Mouse (Mus musculus) kidney, embryonic 15.5 days (tissue): ENCODE results near the gene Calm3. TPM values are rescaled to one million over a fixed set of nuclear protein-coding genes. Genes with fewer than 3 reads are reported as not detected.

Source experiments
- ATAC-seq: fragments of 200-750 bp; cut with Nextera tagmentation; replicated peaks from 2 replicates; pipeline ENCODE4 v1.8.0; 2017; ENCODE audit warnings: moderate TSS enrichment; ENCODE audit not compliant: low FRiP score
- H3K27ac ChIP-seq: fragments of 300-500 bp; sonication (generic); 2 replicates; pipeline ENCODE4 v1.5.1; 2015; ENCODE audit warnings: mild to moderate bottlenecking, inconsistent platforms
- H3K27me3 ChIP-seq: fragments of 300-500 bp; sonication (generic); 2 replicates; pipeline ENCODE4 v1.6.1; 2015; ENCODE audit warnings: inconsistent platforms
- H3K36me3 ChIP-seq: fragments of 300-500 bp; sonication (generic); 2 replicates; pipeline ENCODE4 v1.6.1; 2015; ENCODE audit warnings: inconsistent platforms
- H3K4me1 ChIP-seq: fragments of 300-500 bp; sonication (generic); 2 replicates; pipeline ENCODE4 v1.6.1; 2015; ENCODE audit warnings: inconsistent platforms
- H3K4me2 ChIP-seq: fragments of 300-500 bp; sonication (generic); 2 replicates; pipeline ENCODE4 v1.6.1; 2015; ENCODE audit warnings: moderate library complexity, mild to moderate bottlenecking, inconsistent platforms
- H3K4me3 ChIP-seq: fragments of 300-500 bp; sonication (generic); replicated peaks from 2 replicates; pipeline ENCODE4 v1.5.1; 2015; ENCODE audit warnings: mild to moderate bottlenecking, inconsistent platforms
- H3K9ac ChIP-seq: fragments of 300-500 bp; sonication (generic); 2 replicates; pipeline ENCODE4 v1.6.1; 2015; ENCODE audit warnings: mild to moderate bottlenecking, inconsistent platforms
- H3K9me3 ChIP-seq: fragments of 300-500 bp; sonication (generic); replicated peaks from 2 replicates; pipeline ENCODE4 v1.6.1; 2016; ENCODE audit warnings: inconsistent platforms
- WGBS: fragments of 180-500 bp; shearing (Covaris S2); methylation state at CpG from one replicate; pipeline ENCODE4 v1.1.7; 2015; ENCODE audit warnings: mixed read lengths; 5-methylcytosine and 5-hydroxymethylcytosine counted together
- polyA plus RNA-seq: library from polyadenylated mRNA; unstranded; fragments of >200 nt; fragmentation: Nextera tagmentation; extraction: Ambion mirVana; gene quantifications from 2 replicates; pipeline ENCODE4 v1.2.1, GENCODE M21; 2015

Gene Calm3
- polyA plus RNA-seq, 1 experiment from 2014 or later: 124 TPM

GRCm38 (mm10) chr7:16918670-16919069 lies 5.2 kb downstream of the Calm3 start:
- H3K36me3 ChIP-seq: peaks cover 67% of the 10 kb centered on the region

GRCm38 (mm10) chr7:16918014-16918413 lies 5.9 kb downstream of the Calm3 start:
- Histone ChIP-seq H3K27ac (no peak overlapping the region), H3K27me3 (no peaks in the 10 kb centered on the region), H3K4me1 (peaks cover 59% of the 10 kb centered on the region), H3K4me2 (no peak overlapping the region), H3K9ac (no peak overlapping the region), H3K36me3 (peaks cover 67% of the 10 kb centered on the region), H3K9me3 (no peaks in the 10 kb centered on the region), H3K4me3 (no peak overlapping the region)
- no peak for ATAC-seq
- WGBS: 79% methylated on average over 9 of the region's 9 CpGs

More at GRCm38 (mm10) chr7:16918670-16919069, 5.2 kb downstream of the Calm3 start:
- WGBS: 78% methylated on average over 3 of the region's 3 CpGs
- no peak overlapping the region for H3K27ac ChIP-seq
- no peak overlapping the region for H3K4me3 ChIP-seq
- no peaks in the 10 kb centered on the region for H3K9me3 ChIP-seq
- ATAC-seq: no peak
- H3K27me3 ChIP-seq: no peaks in the 10 kb centered on the region
- H3K9ac ChIP-seq: no peak overlapping the region
- H3K4me1 ChIP-seq: peaks cover 57% of the 10 kb centered on the region
- H3K4me2 ChIP-seq: no peak overlapping the region

- no peak for ATAC-seq
- H3K27me3 ChIP-seq: no peaks in the 10 kb centered on the region
- no peaks in the 10 kb centered on the region for H3K9me3 ChIP-seq
- H3K4me3 ChIP-seq: no peak overlapping the region
- 58% methylated on average over 11 of the region's 11 CpGs for WGBS
- H3K9ac ChIP-seq: no peak overlapping the region
- H3K36me3 ChIP-seq: peaks cover 67% of the 10 kb centered on the region
- no peak overlapping the region for H3K27ac ChIP-seq
- H3K4me2 ChIP-seq: no peak overlapping the region
- H3K4me1 ChIP-seq: peaks cover 53% of the 10 kb centered on the region
These were observed 6.5 kb downstream of the Calm3 start for GRCm38 (mm10) chr7:16917447-16917846.

- H3K9ac ChIP-seq: no peak overlapping the region
- no peak overlapping the region for H3K4me2 ChIP-seq
- no peaks in the 10 kb centered on the region for H3K27me3 ChIP-seq
- no peak overlapping the region for H3K4me3 ChIP-seq
- peaks cover 44% of the 10 kb centered on the region for H3K4me1 ChIP-seq
- ATAC-seq: no peak
- H3K9me3 ChIP-seq: no peaks in the 10 kb centered on the region
- no peak overlapping the region for H3K27ac ChIP-seq
- H3K36me3 ChIP-seq: peaks cover 67% of the 10 kb centered on the region
- 83% methylated on average over 30 of the region's 30 CpGs for WGBS
These were observed 7.3 kb downstream of the Calm3 start for GRCm38 (mm10) chr7:16916342-16917265.

DNA sequence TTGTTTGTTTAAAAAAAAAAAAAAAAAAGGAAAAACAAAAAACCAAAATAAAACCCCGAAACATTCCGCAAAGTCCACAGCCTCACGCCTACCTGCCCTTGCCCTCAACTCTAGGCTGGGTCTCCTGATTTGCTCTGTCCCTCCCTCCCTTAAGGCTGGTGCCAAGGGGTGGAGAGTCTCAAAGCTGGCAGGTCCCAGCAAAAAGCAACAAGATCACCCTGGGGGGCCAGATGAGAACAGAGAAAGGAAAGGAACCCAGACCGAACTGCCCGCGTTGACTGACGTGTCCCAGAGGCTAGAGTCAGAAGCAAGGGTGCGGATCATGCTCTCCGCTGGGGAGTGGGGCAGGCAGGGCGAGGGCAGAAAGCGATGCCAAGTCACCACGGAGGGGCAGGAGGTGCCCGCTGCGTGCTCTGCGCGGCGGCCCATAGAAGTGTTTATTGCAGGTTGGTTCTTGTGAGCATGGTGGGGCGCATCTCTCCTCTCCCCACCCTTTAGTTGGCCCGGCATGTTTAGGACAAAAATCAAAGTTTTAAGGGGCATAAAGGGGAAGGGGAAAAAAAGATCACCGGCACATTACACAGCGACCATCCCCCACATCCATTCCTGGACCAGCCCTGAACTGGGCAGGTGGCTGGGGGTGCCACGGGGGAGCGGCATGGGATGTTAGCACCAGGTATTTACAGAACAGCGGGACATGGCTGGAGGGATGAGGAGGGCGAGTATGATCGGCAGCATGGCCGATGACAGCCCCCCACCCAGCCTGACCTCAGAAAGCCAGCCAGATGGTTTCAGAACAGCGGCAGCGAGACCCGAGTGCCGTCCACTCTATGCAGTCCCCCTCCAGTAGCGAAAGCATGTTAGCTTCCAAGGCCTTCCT lies 8.2 kb downstream of the Calm3 start:
- ATAC-seq: no peak
- Histone ChIP-seq H3K4me1 (peaks cover 35% of the 10 kb centered on the region), H3K27me3 (no peaks in the 10 kb centered on the region), H3K9ac (no peak overlapping the region), H3K4me3 (no peak overlapping the region), H3K27ac (no peak overlapping the region), H3K36me3 (peaks cover 63% of the 10 kb centered on the region), H3K4me2 (no peak overlapping the region), H3K9me3 (no peaks in the 10 kb centered on the region)
- 92% methylated on average over 31 of the region's 32 CpGs for WGBS

DNA sequence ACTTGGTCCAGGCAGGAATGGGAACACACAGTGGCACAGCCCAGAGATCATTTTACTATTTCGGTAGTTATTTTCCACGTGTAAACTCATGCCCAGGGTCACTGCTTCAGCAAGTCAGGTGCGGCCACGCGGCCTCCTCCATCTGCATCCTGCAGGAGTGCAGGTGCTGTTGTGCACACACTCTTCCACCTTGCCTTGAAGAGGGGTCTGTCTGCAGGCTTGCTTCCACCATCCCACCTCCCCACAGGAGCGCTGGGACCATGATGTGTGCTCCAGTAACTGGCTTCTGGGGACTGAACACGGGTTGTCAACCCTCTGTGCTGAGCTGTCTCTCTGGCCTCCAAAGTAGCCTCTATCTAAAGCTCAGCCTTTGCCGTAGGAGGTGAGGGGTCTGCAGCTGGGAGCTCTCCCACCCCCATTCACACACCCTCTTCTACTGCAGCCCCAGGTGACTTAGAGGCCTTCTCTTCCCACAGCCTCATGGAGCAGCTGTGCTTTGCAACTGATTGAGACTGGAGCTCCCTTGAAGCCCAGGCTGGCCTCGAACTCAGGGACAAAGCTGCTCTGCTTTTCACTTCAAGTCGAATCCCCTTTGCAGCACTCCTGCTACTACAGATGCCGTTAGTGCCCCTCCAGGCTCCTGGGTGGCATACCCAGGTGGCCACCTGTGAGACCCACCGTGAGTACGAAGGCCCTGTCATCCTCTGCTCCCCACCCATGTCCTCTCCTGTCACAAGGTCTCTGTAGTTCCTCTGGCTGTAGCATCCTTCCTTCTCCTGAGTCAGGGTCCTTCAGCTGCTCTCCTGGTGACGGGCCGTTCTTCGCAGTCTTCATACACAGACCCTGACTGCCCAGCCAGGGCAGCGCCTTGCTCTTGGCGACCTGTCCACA lies 9.2 kb downstream of the Calm3 start:
- Histone ChIP-seq H3K9ac (no peak overlapping the region), H3K36me3 (peaks cover 56% of the 10 kb centered on the region), H3K9me3 (no peaks in the 10 kb centered on the region), H3K4me2 (no peak overlapping the region), H3K27ac (no peak overlapping the region), H3K4me3 (no peak overlapping the region), H3K27me3 (no peaks in the 10 kb centered on the region), H3K4me1 (peaks cover 31% of the 10 kb centered on the region)
- no peak for ATAC-seq
- WGBS: 81% methylated on average over 18 of the region's 18 CpGs

DNA sequence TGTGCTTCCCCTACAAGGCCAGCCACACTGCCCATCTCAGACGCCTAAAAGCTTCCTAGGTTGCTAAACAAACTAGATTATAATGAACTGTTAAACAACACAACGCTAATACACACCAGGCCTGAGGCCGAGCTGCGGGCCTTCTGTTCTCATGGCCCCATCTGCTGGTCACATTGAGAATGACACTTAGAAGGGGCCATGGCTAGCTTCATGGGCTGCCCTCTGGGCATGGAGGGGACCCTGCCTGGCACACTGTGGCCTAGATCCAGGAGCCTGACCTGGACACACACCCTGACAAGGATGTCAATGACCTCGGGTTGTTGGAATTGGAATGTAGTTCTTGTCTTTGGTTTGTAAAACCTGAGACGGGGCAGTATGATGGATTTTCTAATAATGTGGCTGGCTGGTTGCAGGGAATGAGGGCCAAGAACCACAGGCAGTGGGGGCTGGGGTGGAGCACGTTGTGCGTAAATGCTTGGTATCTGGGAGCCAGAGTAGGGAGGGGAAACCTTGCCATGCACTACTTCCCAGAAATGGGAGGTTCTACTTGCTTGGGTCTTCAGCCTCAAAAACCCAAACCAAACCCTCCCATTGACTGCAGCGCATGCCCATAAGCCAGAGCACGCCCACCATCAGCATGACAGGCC lies 10.0 kb downstream of the Calm3 start:
- Histone ChIP-seq H3K4me2 (no peak overlapping the region), H3K4me1 (peaks cover 31% of the 10 kb centered on the region), H3K4me3 (no peak overlapping the region), H3K36me3 (peaks cover 48% of the 10 kb centered on the region), H3K9ac (no peak overlapping the region), H3K27me3 (no peaks in the 10 kb centered on the region), H3K27ac (no peak overlapping the region), H3K9me3 (no peaks in the 10 kb centered on the region)
- ATAC-seq: peak; percentile 44
- WGBS: 29% methylated on average over 10 of the region's 10 CpGs

- H3K9me3 ChIP-seq: no peaks in the 10 kb centered on the region
- 64% methylated on average over 6 of the region's 6 CpGs for WGBS
- peaks cover 31% of the 10 kb centered on the region for H3K4me1 ChIP-seq
- no peak overlapping the region for H3K27ac ChIP-seq
- no peak overlapping the region for H3K9ac ChIP-seq
- no peak for ATAC-seq
- no peaks in the 10 kb centered on the region; the same call in 1 of the 2 replicates for H3K27me3 ChIP-seq
- peaks cover 33% of the 10 kb centered on the region for H3K36me3 ChIP-seq
- no peak overlapping the region for H3K4me2 ChIP-seq
- no peak overlapping the region for H3K4me3 ChIP-seq
These were observed 11.6 kb downstream of the Calm3 start for GRCm38 (mm10) chr7:16912360-16912759.

- Histone ChIP-seq H3K9ac (no peak overlapping the region), H3K9me3 (no peaks in the 10 kb centered on the region), H3K4me1 (peaks cover 35% of the 10 kb centered on the region), H3K4me3 (no peak overlapping the region), H3K4me2 (no peak overlapping the region), H3K27me3 (no peaks in the 10 kb centered on the region; the same call in 1 of the 2 replicates), H3K27ac (no peak overlapping the region), H3K36me3 (peaks cover 28% of the 10 kb centered on the region)
- WGBS: 90% methylated on average over 3 of the region's 3 CpGs
- no peak for ATAC-seq
These were observed 12.0 kb downstream of the Calm3 start for GRCm38 (mm10) chr7:16911904-16912303.

DNA sequence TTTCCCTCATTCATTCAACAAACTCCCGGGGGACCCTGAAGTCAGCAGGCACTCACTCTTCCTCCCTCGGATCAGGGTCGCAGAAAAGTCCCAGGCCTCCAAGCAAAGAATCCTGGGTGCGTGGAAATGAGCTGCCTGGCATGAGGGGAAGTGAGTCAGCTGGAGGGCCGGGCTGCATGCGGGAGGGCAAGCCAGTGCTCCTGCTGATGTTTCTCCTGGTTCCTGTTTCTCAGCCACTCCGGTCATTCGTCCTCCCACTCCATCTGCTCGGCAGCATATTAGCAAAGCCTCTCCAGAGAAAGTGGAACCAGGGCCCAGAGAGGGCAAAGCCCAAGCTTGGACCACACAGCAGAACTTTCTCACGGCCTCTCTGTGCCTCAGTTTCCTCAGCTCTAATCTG lies 14.0 kb downstream of the Calm3 start:
- 23% methylated on average over 10 of the region's 10 CpGs for WGBS
- no peak overlapping the region for H3K27ac ChIP-seq

GRCm38 (mm10) chr7:16908859-16909258 lies 15.1 kb downstream of the Calm3 start:
- no peaks in the 10 kb centered on the region; the same call in 1 of the 2 replicates for H3K36me3 ChIP-seq
- H3K9ac ChIP-seq: 0 out of 2 replicates have a peak overlapping the region, but pooled peaks have one; percentile 2
- no peaks in the 10 kb centered on the region; the same call in 1 of the 2 replicates for H3K27me3 ChIP-seq
- no peak overlapping the region for H3K4me2 ChIP-seq
- no peak for ATAC-seq
- no peak overlapping the region for H3K4me3 ChIP-seq
- WGBS: 54% methylated on average over 11 of the region's 11 CpGs
- H3K27ac ChIP-seq: no peak overlapping the region
- H3K4me1 ChIP-seq: peaks cover 63% of the 10 kb centered on the region
- no peaks in the 10 kb centered on the region for H3K9me3 ChIP-seq

More for the DNA sequence above, 14.0 kb downstream of the Calm3 start:
- Histone ChIP-seq H3K4me2 (no peak overlapping the region), H3K9me3 (no peaks in the 10 kb centered on the region), H3K9ac (no peak overlapping the region), H3K4me3 (no peak overlapping the region), H3K27me3 (no peaks in the 10 kb centered on the region; the same call in 1 of the 2 replicates), H3K4me1 (peaks cover 55% of the 10 kb centered on the region), H3K36me3 (peaks cover 8% of the 10 kb centered on the region)
- no peak for ATAC-seq
